Mouse (Mus musculus): Measurements from ENCODE around the gene Esp34.

Esp34 gene

DNA sequence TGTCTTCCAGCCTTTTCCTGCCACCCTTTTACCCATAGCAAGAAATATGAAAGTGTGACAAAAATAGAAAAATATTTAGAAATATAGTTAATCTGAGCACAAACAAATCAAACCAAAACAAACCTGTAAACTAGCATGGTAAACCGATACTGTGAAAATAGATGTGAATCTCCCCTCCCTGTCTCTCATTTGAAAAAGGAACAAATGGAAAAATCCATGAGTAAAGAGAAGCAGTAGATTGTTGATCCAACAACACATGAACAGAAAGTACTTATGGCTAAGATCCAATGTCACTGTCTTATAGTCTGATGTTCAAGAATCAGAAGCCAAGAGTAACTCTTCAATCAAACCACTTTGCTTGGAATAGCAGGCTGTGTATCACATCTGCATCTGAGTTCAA, at the start of gene Esp34:
Esp34 (plus strand) TSS at position 301 of the 400 bp plus-strand sequence.
- DNase-seq (ENCODE audit: extremely low spot score, low spot score) = no peak

DNA sequence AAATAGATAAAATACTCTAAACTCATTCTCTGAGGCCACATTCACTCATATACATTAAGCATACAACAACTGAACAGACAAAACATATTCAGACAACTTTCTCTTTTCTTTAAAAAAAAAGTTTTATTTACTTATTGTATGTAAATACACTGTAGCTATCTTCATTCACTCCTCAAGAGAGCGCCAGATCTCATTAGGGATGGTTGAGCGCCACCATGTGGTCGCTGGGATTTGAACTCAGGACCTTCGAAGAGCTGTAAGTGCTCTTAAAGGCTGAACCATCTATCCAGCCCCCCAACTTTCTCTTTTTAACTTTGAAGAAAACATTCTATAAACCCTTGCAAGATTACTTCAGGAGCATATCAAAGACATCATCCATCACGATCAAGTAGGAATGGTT, 8.5 kb downstream of the Esp34 start:
- no peak for DNase-seq (ENCODE audit: extremely low spot score, low spot score)
